Mouse (Mus musculus): ENCODE measurements around the gene Appbp2. TPM values are rescaled to one million over a fixed set of nuclear protein-coding genes. Genes with fewer than 3 reads are reported as not detected.
"Not testable (repeated sequence)": the region's sequence is repeated elsewhere in the genome, so short reads cannot be mapped to it uniquely, and the experiment has no call there.

The Appbp2 gene
- polyA plus RNA-seq, 1 experiment from 2014 or later = 50.7 TPM

DNA sequence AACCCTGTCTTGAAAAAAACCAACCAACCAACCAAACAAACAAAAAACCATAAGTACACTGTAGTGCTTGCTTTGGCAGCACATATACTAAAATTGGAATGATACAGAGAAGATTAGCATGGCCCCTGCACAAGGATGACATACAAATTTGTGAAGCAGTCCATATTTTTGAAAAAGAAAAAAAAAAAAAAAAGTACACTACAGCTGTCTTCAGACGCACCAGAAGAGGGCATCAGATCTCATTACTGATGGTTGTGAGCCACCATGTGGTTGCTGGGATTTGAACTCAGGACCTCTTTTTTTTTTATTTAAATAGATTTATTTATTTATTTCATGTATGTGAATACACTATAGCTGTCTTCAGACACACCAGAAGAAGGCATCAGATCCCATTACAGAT, 71.9 kb downstream of the Appbp2 start:
- not testable (repeated sequence) for H3K4me2 ChIP-seq; H3K4me3 ChIP-seq; H3K4me1 ChIP-seq (replicated peaks); H3K27me3 ChIP-seq (replicated peaks); H3K9ac ChIP-seq; H3K27ac ChIP-seq (ENCODE audit: poor library complexity, severe bottlenecking); ATAC-seq (ENCODE audit: insufficient number of reproducible peaks, low FRiP score); H3K36me3 ChIP-seq; H3K9me3 ChIP-seq (replicated peaks)
- 82% methylated on average over 1 of the region's 1 CpGs for WGBS

- WGBS = 60% methylated on average over 2 of the region's 2 CpGs
- no peak for ATAC-seq (ENCODE audit: insufficient number of reproducible peaks, low FRiP score)
- no peak overlapping the region for H3K4me3 ChIP-seq
- no peak overlapping the region for H3K9ac ChIP-seq
- no peaks in the 10 kb centered on the region for H3K27me3 ChIP-seq (replicated peaks)
- no peaks in the 10 kb centered on the region for H3K4me1 ChIP-seq (replicated peaks)
- H3K36me3 ChIP-seq = no peaks in the 10 kb centered on the region
- no peak overlapping the region for H3K4me2 ChIP-seq
- no peak overlapping the region for H3K27ac ChIP-seq (ENCODE audit: poor library complexity, severe bottlenecking)
- H3K9me3 ChIP-seq (replicated peaks) = no peaks in the 10 kb centered on the region
Measured at GRCm38 (mm10) chr11:85157301-85157700, 77.6 kb downstream of the Appbp2 start.

DNA sequence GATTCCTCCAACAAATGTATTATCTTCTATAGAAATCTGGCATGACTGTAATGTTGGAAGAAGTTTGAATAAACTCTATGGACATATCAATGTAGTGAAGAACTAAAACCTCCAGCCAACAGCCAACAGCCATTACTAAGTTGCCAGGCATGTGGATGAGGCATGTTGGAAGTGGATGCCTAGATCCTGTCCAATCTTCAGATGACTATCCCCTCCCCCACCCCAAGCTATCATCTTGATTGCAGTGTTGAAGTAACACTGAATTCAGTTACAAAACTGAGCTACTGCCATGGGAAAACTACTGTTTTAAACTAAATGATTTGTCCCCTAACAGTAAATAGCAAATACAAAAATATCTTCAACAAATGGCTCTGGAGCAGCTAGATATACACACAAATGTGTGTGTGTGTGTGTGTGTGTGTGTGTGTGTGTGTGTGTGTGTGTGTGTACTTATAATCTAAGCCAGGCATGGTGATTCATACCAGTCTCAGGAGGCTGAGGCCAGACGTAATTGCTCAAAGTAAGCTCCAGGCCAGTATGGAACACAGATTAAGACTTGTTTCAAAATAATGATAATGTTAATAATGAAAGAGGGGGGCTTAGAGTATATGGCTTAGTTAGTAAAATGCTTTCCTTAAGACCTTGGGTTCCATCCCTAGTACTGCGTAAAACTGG, 82.5 kb downstream of the Appbp2 start:
- Histone ChIP-seq H3K4me3 (no peak overlapping the region), H3K27me3 (replicated peaks) (no peaks in the 10 kb centered on the region), H3K9ac (no peak overlapping the region), H3K4me2 (no peak overlapping the region), H3K27ac (ENCODE audit: poor library complexity, severe bottlenecking) (no peak overlapping the region), H3K36me3 (no peaks in the 10 kb centered on the region), H3K9me3 (replicated peaks) (no peaks in the 10 kb centered on the region), H3K4me1 (replicated peaks) (no peaks in the 10 kb centered on the region)
- no peak for ATAC-seq (ENCODE audit: insufficient number of reproducible peaks, low FRiP score)
- WGBS = 77% methylated on average over 2 of the region's 2 CpGs

DNA sequence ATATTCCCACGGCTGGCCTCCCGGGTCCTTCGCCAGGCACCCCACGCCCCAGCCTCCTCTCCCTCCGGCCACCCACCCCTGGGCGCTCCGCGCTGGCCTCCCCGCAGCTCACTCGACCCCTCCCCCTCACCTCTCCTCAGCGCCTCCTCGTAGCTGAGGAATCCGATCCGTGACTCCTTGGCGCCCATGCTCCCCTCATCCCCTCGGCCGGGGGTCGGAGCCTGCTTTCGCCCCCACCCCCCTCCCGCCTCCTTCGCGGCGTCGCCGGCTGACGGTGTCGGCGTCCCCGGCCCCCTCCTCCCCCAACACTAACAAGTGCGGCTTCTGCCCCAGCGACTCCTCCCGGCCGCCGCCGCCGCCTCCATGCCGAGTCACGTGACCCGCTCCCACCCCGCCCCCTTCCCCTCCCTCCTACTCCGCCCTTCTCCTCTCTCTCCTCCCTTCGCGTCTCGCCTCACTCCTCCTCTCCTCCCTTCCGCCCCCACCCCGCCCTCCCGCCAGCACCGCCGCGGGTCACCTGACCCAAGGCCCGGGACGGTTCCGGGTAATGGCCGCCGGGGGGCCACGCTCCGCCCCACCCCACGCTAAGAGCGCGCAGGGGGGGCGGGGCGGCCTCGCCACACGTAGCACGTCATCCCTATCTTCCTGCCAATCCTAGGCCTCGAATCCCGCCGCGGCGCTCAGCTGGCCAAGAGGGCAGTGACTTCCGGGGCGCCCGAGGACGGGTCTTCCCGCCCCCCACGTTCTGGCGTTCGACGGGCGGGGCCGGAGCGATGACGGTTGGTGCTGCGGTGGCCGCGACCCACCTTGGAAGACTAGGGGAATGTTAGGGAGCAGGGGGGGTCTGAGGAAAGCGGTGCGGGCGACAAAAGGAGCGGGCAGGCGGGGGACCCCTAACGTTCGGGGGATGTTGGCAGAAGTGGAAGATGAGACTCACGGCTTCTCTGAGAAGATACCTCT, 95.1 kb downstream of the Appbp2 start, which contains the start of gene Usp32:
Gene Usp32, minus strand, starts transcription at position 581 of the 960 bp plus-strand sequence.
- Histone ChIP-seq H3K4me1 (replicated peaks) (peaks cover 3% of the 10 kb centered on the region; the same call in 1 of the 2 replicates), H3K9me3 (replicated peaks) (no peaks in the 10 kb centered on the region), H3K4me3 (peak within 1 kb of the TSS; percentile 87), H3K27ac (ENCODE audit: poor library complexity, severe bottlenecking) (peak within 1 kb of the TSS; percentile 85), H3K27me3 (replicated peaks) (no peaks in the 10 kb centered on the region), H3K9ac (peak within 1 kb of the TSS; percentile 91), H3K4me2 (peak within 1 kb of the TSS; percentile 74), H3K36me3 (no peaks in the 10 kb centered on the region)
- WGBS = under 1% methylated on average over 85 of the region's 94 CpGs
- peak; percentile 99 for ATAC-seq (ENCODE audit: insufficient number of reproducible peaks, low FRiP score)

DNA sequence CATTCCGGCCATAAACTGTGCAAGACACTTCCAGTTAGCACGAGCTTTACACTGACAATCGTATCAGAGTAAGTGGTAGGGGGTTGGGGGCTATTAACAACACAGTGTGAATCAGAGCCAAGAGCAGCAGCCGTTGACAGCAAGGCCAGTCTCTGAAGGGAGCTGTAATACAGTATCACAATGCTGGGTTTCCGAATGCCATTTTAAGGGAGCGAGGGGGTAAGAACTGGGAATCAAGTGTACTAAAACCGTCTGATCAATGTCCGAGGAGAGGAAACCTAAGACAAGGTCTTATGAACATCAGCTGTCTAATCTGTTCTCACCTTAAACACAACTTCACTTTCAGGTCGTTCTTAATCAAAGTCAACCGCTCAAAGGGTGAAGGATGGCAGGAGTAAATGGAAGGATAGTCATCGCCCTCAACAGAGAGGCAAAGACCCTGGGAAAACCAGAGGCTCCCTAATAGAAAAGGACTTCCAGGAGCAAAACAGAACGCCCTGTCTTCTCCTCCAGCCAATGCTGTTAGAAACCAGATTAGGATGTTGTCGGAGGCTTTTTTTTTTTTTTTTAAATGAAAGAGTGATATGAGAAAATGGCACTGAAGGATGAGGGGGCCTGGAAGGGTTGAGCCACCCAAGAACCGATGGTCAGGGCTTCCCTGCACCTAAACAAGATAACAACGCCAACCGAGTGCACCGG, 96.0 kb downstream of the Appbp2 start:
- WGBS = under 1% methylated on average over 17 of the region's 17 CpGs
- Histone ChIP-seq H3K27ac (ENCODE audit: poor library complexity, severe bottlenecking) (peak overlapping the region; percentile 85), H3K36me3 (no peaks in the 10 kb centered on the region), H3K4me3 (peak overlapping the region; percentile 87), H3K4me1 (replicated peaks) (peaks cover 3% of the 10 kb centered on the region; the same call in 1 of the 2 replicates), H3K4me2 (peak overlapping the region; percentile 67), H3K9ac (peak overlapping the region; percentile 91), H3K9me3 (replicated peaks) (no peaks in the 10 kb centered on the region), H3K27me3 (replicated peaks) (no peaks in the 10 kb centered on the region)
- ATAC-seq (ENCODE audit: insufficient number of reproducible peaks, low FRiP score) = no peak; the same call in 1 of the 2 replicates

Other genes starting within 250 kb of the Appbp2 start
- 5.3 and 5.4 TPM in 2 replicates for gene Usp32, start 95.0 kb downstream of the Appbp2 start, polyA plus RNA-seq (2016; fragmentation: Nextera tagmentation; extraction: Ambion mirVana)
- gene 1700125H20Rik, start 64.7 kb downstream of the Appbp2 start, polyA plus RNA-seq (2016; fragmentation: Nextera tagmentation; extraction: Ambion mirVana) = not detected in 2 replicates
- gene Ppm1d, start 76.1 kb upstream of the Appbp2 start, polyA plus RNA-seq (2016; fragmentation: Nextera tagmentation; extraction: Ambion mirVana) = 17.7 and 18.5 TPM in 2 replicates
- gene Bcas3, start 118.0 kb upstream of the Appbp2 start, polyA plus RNA-seq (2016; fragmentation: Nextera tagmentation; extraction: Ambion mirVana) = 16.1 and 20.6 TPM in 2 replicates